Mouse (Mus musculus): ENCODE measurements around the gene Usp22. TPM values are rescaled to one million over a fixed set of nuclear protein-coding genes. Genes with fewer than 3 reads are reported as not detected.
A peak's percentile ranks its signal among the peaks of the same experiment; 100 is the strongest.
"Not testable (repeated sequence)": the region's sequence is repeated elsewhere in the genome, so short reads cannot be mapped to it uniquely, and the experiment has no call there.

The Usp22 gene
- total and polyA plus RNA-seq, 2 experiments from 2014 or later: 34.7 to 95.8 TPM

DNA sequence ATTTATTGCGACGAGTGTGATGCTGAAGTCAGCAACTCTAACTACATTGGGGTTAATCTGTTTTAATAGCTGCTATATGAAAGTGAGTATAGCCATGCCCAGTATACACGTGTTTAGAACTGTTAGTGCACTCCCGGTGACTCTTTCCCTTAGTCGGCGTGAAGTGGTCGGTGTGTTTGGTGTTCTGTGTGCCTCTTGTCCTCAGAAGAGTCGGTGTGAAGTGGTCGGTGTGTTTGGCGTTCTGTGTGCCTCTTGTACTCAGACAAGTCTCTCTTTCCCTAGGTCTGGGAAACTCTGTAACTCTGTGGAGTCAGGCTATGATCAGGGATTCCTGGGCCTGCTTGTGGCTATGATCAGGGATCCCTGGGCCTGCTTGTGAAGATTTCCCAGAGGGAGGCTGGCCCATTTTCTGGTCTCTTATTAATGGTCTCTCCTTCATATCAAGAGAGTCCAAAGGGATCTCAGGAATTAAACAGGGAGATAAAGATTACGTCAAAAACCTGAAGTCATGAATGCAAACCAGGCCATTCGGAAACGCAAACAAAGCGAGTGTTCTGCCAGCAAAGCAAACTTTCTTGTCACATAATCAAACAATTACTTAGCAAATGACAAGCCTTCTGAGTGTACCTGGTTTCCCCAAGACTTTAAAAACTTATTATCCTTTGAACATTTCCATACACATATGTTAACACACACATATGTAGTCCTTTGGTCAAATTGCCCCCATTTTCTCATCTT lies 21.9 kb upstream of the Usp22 start:
- Histone ChIP-seq H3K9ac (replicated peaks; ENCODE audit: low read depth, low read length) (no peak overlapping the region), H3K27ac (ENCODE audit: low read depth) (no peak overlapping the region), H3K27me3 (ENCODE audit: control insufficient read depth, insufficient read depth, low read length) (no peaks in the 10 kb centered on the region), H3K4me2 (ENCODE audit: low read depth, low read length) (no peak overlapping the region), H3K4me1 (ENCODE audit: control insufficient read depth, insufficient read depth) (no peaks in the 10 kb centered on the region), H3K9me3 (replicated peaks; ENCODE audit: control insufficient read depth, low read length) (no peaks in the 10 kb centered on the region), H3K4me3 (ENCODE audit: low read depth, low read length) (no peak overlapping the region), H3K36me3 (replicated peaks; ENCODE audit: control insufficient read depth, insufficient read depth, low read length) (no peaks in the 10 kb centered on the region)
- TF ChIP-seq CTCF (IDR thresholded peaks at IDR 0.05; ENCODE audit: low read depth) (no peak), EP300 (IDR thresholded peaks at IDR 0.05; ENCODE audit: low read depth) (no peak)
- ATAC-seq (ENCODE audit: insufficient read depth, low read depth): no peak
- DNase-seq (ENCODE audit: low spot score): no peak
- WGBS: 80% methylated on average over 14 of the region's 14 CpGs

GRCm38 (mm10) chr11:61193392-61193791 lies 18.5 kb upstream of the Usp22 start:
- ATAC-seq (ENCODE audit: insufficient read depth, low read depth) (peak; percentile 80), DNase-seq (ENCODE audit: low spot score) (peak; percentile 80)
- H3K9me3 ChIP-seq (replicated peaks; ENCODE audit: control insufficient read depth, low read length): no peaks in the 10 kb centered on the region
- no peak overlapping the region for H3K27ac ChIP-seq (ENCODE audit: low read depth)
- no peak overlapping the region for H3K4me3 ChIP-seq (ENCODE audit: low read depth, low read length)
- H3K27me3 ChIP-seq (ENCODE audit: control insufficient read depth, insufficient read depth, low read length): no peaks in the 10 kb centered on the region
- TF ChIP-seq EP300 (IDR thresholded peaks at IDR 0.05; ENCODE audit: low read depth) (no peak), CTCF (IDR thresholded peaks at IDR 0.05; ENCODE audit: low read depth) (peak; percentile 98)
- no peaks in the 10 kb centered on the region for H3K36me3 ChIP-seq (replicated peaks; ENCODE audit: control insufficient read depth, insufficient read depth, low read length)
- no peak overlapping the region for H3K9ac ChIP-seq (replicated peaks; ENCODE audit: low read depth, low read length)
- 3% methylated on average over 9 of the region's 9 CpGs for WGBS
- no peaks in the 10 kb centered on the region for H3K4me1 ChIP-seq (ENCODE audit: control insufficient read depth, insufficient read depth)
- H3K4me2 ChIP-seq (ENCODE audit: low read depth, low read length): no peak overlapping the region

DNA sequence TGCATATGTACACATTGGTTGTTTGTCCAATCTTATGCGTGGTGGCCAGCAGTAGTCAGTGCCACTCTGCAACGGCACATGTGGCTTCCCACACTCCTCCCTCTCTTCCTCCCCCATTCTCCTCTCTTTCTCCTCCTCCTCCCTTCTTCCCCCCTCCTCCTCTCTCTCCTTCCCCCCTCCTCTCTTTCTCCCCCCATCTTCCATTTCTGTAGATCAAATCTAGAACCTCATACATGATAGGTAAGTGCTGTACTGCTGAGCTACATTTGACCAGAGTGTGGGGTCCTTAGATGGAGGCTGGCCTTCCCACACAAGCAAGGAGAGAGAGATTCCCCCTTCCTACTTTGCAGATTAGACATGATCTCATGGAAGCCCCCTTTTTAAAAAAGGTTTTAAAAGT lies 17.9 kb upstream of the Usp22 start:
- Histone ChIP-seq H3K27ac (ENCODE audit: low read depth) (no peak overlapping the region), H3K9ac (replicated peaks; ENCODE audit: low read depth, low read length) (no peak overlapping the region), H3K4me2 (ENCODE audit: low read depth, low read length) (no peak overlapping the region), H3K4me3 (ENCODE audit: low read depth, low read length) (no peak overlapping the region), H3K9me3 (replicated peaks; ENCODE audit: control insufficient read depth, low read length) (no peaks in the 10 kb centered on the region), H3K36me3 (replicated peaks; ENCODE audit: control insufficient read depth, insufficient read depth, low read length) (no peaks in the 10 kb centered on the region), H3K27me3 (ENCODE audit: control insufficient read depth, insufficient read depth, low read length) (no peaks in the 10 kb centered on the region), H3K4me1 (ENCODE audit: control insufficient read depth, insufficient read depth) (no peaks in the 10 kb centered on the region)
- ATAC-seq (ENCODE audit: insufficient read depth, low read depth) (no peak), DNase-seq (ENCODE audit: low spot score) (no peak)
- 91% methylated on average over 2 of the region's 2 CpGs for WGBS
- TF ChIP-seq CTCF (IDR thresholded peaks at IDR 0.05; ENCODE audit: low read depth): no peak
- no peak for TF ChIP-seq EP300 (IDR thresholded peaks at IDR 0.05; ENCODE audit: low read depth)

- ATAC-seq (ENCODE audit: insufficient read depth, low read depth); DNase-seq (ENCODE audit: low spot score); H3K4me2 ChIP-seq (ENCODE audit: low read depth, low read length); H3K4me1 ChIP-seq (ENCODE audit: control insufficient read depth, insufficient read depth); H3K9ac ChIP-seq (replicated peaks; ENCODE audit: low read depth, low read length); H3K36me3 ChIP-seq (replicated peaks; ENCODE audit: control insufficient read depth, insufficient read depth, low read length); H3K4me3 ChIP-seq (ENCODE audit: low read depth, low read length); H3K27me3 ChIP-seq (ENCODE audit: control insufficient read depth, insufficient read depth, low read length); H3K27ac ChIP-seq (ENCODE audit: low read depth); H3K9me3 ChIP-seq (replicated peaks; ENCODE audit: control insufficient read depth, low read length): not testable (repeated sequence)
- WGBS: 92% methylated on average over 7 of the region's 10 CpGs
These were observed 17.3 kb upstream of the Usp22 start for GRCm38 (mm10) chr11:61192123-61192522.

- Histone ChIP-seq H3K4me2 (ENCODE audit: low read depth, low read length) (no peak overlapping the region), H3K27me3 (ENCODE audit: control insufficient read depth, insufficient read depth, low read length) (no peaks in the 10 kb centered on the region), H3K9ac (replicated peaks; ENCODE audit: low read depth, low read length) (no peak overlapping the region), H3K36me3 (replicated peaks; ENCODE audit: control insufficient read depth, insufficient read depth, low read length) (no peaks in the 10 kb centered on the region), H3K4me3 (ENCODE audit: low read depth, low read length) (no peak overlapping the region), H3K4me1 (ENCODE audit: control insufficient read depth, insufficient read depth) (no peaks in the 10 kb centered on the region), H3K9me3 (replicated peaks; ENCODE audit: control insufficient read depth, low read length) (no peaks in the 10 kb centered on the region), H3K27ac (ENCODE audit: low read depth) (no peak overlapping the region)
- no peak for TF ChIP-seq CTCF (IDR thresholded peaks at IDR 0.05; ENCODE audit: low read depth)
- TF ChIP-seq EP300 (IDR thresholded peaks at IDR 0.05; ENCODE audit: low read depth): no peak
- 82% methylated on average over 2 of the region's 2 CpGs for WGBS
- ATAC-seq (ENCODE audit: insufficient read depth, low read depth) (no peak), DNase-seq (ENCODE audit: low spot score) (no peak)
These were observed 15.9 kb upstream of the Usp22 start for GRCm38 (mm10) chr11:61190776-61191175.

DNA sequence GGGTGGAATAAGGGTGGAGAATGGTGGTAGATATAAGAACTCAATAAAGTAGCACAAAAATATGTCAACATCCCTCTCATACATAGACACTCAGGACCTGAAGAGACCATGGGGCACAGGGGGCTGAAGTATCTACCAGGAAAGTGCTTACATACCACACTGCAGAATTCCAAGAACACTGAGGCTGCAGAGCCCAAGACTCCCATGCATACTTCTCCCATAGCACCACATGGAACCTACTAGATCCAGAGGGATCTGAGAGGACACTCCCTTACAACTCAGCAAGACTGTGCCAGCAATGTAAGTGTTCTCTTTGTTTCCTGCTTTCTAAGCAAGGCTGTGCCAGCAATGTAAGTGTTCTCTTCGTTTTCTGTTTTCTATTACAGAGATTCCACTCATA lies 9.0 kb upstream of the Usp22 start:
- no peaks in the 10 kb centered on the region for H3K4me1 ChIP-seq (ENCODE audit: control insufficient read depth, insufficient read depth)
- no peak overlapping the region for H3K9ac ChIP-seq (replicated peaks; ENCODE audit: low read depth, low read length)
- TF ChIP-seq EP300 (IDR thresholded peaks at IDR 0.05; ENCODE audit: low read depth): no peak
- TF ChIP-seq CTCF (IDR thresholded peaks at IDR 0.05; ENCODE audit: low read depth): no peak

More for the DNA sequence above, 9.0 kb upstream of the Usp22 start:
- Histone ChIP-seq H3K4me2 (ENCODE audit: low read depth, low read length) (no peak overlapping the region), H3K27ac (ENCODE audit: low read depth) (no peak overlapping the region), H3K36me3 (replicated peaks; ENCODE audit: control insufficient read depth, insufficient read depth, low read length) (no peaks in the 10 kb centered on the region), H3K9me3 (replicated peaks; ENCODE audit: control insufficient read depth, low read length) (no peaks in the 10 kb centered on the region), H3K4me3 (ENCODE audit: low read depth, low read length) (no peak overlapping the region), H3K27me3 (ENCODE audit: control insufficient read depth, insufficient read depth, low read length) (no peaks in the 10 kb centered on the region)
- no peak for DNase-seq (ENCODE audit: low spot score)
- no peak for ATAC-seq (ENCODE audit: insufficient read depth, low read depth)
- 81% methylated on average over 1 of the region's 1 CpGs for WGBS

Data from heart, postnatal 0 days (tissue).